Mouse (Mus musculus): Measurements from ENCODE around the gene Pinlyp. TPM values are rescaled to one million over a fixed set of nuclear protein-coding genes. Genes with fewer than 3 reads are reported as not detected.

Pinlyp gene
- total and polyA plus RNA-seq, 3 experiments = not detected

- no peaks in the 10 kb centered on the region for H3K36me3 ChIP-seq (ENCODE audit: control insufficient read depth, insufficient read depth, low read length)
Measured at GRCm38 (mm10) chr7:24555786-24556185, 9.9 kb upstream of the Pinlyp start.

DNA sequence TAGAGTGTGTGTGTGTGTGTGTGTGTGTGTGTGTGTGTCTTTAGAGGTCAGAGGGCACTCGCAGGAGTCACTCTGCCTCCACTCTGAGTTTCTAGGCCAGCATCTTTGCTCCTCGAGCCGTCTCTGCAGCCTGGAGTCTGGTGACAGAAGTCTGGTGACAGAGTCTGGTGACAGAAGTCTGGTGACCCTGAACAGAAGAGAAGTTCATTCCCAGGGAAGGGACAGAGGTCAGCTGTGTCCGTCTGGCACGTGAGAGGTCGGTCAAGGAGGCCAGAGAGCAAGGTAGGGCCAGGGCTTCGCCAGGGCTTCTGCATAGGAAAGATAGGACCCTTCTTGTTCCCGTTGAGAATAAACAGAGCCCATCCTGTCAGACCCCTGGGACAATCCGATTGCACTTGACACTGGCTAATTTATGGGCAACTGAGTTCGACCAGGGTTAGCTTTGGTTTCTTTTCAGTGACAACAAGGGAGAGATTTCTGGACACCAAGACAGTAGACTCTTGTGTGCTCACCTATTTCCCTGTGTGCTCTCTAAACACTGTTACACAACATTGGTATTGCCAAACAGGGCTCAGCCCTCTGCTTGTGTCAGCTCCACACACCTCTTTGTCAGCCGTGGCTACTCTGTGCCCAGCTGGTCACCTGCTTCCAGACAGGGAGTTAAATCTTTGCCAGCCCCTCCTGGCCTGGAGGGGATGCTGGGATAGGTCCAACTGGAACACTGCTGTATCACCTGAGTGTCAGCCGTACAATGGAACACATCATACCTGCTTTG is 6.3 kb upstream of the Pinlyp start:
- peak in 1 of 2 experiments; percentile 21 for DNase-seq
- H3K4me3 ChIP-seq = no peak overlapping the region
- peaks cover under 1% of the 10 kb centered on the region; the same call in 1 of the 2 replicates for H3K79me2 ChIP-seq (replicated peaks; ENCODE audit: control insufficient read depth, insufficient read depth, low read length)
- H3K4me1 ChIP-seq (ENCODE audit: control insufficient read depth, insufficient read depth, low read length) = no peaks in the 10 kb centered on the region
- 81% methylated on average over 12 of the region's 12 CpGs for WGBS
- H3K36me3 ChIP-seq (ENCODE audit: control insufficient read depth, insufficient read depth, low read length) = no peaks in the 10 kb centered on the region
- H3K9ac ChIP-seq (ENCODE audit: low read depth, low read length) = no peak overlapping the region
- TF ChIP-seq CTCF (IDR thresholded peaks at IDR 0.05) (no peak), POLR2A (IDR thresholded peaks at IDR 0.05; ENCODE audit: insufficient read depth, low read depth, low read length) (no peak), EP300 (IDR thresholded peaks at IDR 0.05; ENCODE audit: insufficient read depth, low read depth, low read length) (no peak)
- no peaks in the 10 kb centered on the region for H3K27me3 ChIP-seq (ENCODE audit: control insufficient read depth, insufficient read depth, low read length)
- no peak overlapping the region for H3K27ac ChIP-seq
- intact Hi-C loops (cut with DNase I) = no loop called here

More at GRCm38 (mm10) chr7:24555786-24556185, 9.9 kb upstream of the Pinlyp start:
- Histone ChIP-seq H3K4me1 (ENCODE audit: control insufficient read depth, insufficient read depth, low read length) (no peaks in the 10 kb centered on the region), H3K27ac (no peak overlapping the region), H3K9ac (ENCODE audit: low read depth, low read length) (no peak overlapping the region), H3K4me3 (no peak overlapping the region), H3K79me2 (replicated peaks; ENCODE audit: control insufficient read depth, insufficient read depth, low read length) (no peaks in the 10 kb centered on the region; the same call in 1 of the 2 replicates), H3K27me3 (ENCODE audit: control insufficient read depth, insufficient read depth, low read length) (no peaks in the 10 kb centered on the region)
- intact Hi-C loops (cut with DNase I) = no loop called here
- 94% methylated on average over 10 of the region's 10 CpGs for WGBS
- DNase-seq = no peak
- TF ChIP-seq EP300 (IDR thresholded peaks at IDR 0.05; ENCODE audit: insufficient read depth, low read depth, low read length) (no peak), POLR2A (IDR thresholded peaks at IDR 0.05; ENCODE audit: insufficient read depth, low read depth, low read length) (no peak), CTCF (IDR thresholded peaks at IDR 0.05) (no peak)

DNA sequence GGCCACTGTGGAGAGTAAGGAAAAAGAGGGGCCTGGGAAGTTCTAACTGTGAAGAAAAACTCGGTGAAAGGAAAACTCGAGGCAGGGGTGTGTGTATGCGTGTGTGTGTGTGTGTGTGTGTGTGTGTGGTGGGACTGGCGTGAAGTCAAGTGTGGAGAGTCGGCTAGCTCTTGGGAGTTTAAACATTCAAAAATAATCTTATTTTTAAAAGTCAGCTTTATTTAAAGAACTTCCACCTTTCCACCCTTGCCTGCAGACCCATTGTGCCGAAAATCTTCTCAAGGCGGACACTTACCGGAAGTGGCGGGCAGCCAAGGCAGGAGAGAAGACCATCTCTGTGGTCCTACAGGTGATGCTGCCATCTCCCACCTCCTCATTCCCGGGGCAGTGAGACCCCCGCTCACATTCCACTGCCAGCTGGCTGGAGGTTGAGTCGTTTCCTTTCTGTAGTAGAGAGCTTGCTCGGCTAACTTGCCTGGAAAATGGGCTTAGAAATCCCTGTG is 1.7 kb upstream of the Pinlyp start:
- Histone ChIP-seq H3K27ac (no peak overlapping the region; the same call in 1 of the 2 replicates), H3K4me3 (peak overlapping the region; percentile 80), H3K79me2 (replicated peaks; ENCODE audit: control insufficient read depth, insufficient read depth, low read length) (0 out of 2 replicates have a peak, but pooled peaks cover 1% of the 10 kb centered on the region), H3K36me3 (ENCODE audit: control insufficient read depth, insufficient read depth, low read length) (no peaks in the 10 kb centered on the region), H3K9ac (ENCODE audit: low read depth, low read length) (peak overlapping the region; percentile 93), H3K4me1 (ENCODE audit: control insufficient read depth, insufficient read depth, low read length) (no peaks in the 10 kb centered on the region), H3K27me3 (ENCODE audit: control insufficient read depth, insufficient read depth, low read length) (no peaks in the 10 kb centered on the region)
- no peak for DNase-seq
- WGBS = 14% methylated on average over 13 of the region's 13 CpGs
- TF ChIP-seq EP300 (IDR thresholded peaks at IDR 0.05; ENCODE audit: insufficient read depth, low read depth, low read length) = no peak
- no peak for TF ChIP-seq CTCF (IDR thresholded peaks at IDR 0.05)
- no peak for TF ChIP-seq POLR2A (IDR thresholded peaks at IDR 0.05; ENCODE audit: insufficient read depth, low read depth, low read length)
- intact Hi-C loops (cut with DNase I) = loop anchor here (1.0 to 5.0 kb wide), 2 partner anchors 17 to 230 kb away; partner anchors contain the start of genes Irgq and Zfp94

DNA sequence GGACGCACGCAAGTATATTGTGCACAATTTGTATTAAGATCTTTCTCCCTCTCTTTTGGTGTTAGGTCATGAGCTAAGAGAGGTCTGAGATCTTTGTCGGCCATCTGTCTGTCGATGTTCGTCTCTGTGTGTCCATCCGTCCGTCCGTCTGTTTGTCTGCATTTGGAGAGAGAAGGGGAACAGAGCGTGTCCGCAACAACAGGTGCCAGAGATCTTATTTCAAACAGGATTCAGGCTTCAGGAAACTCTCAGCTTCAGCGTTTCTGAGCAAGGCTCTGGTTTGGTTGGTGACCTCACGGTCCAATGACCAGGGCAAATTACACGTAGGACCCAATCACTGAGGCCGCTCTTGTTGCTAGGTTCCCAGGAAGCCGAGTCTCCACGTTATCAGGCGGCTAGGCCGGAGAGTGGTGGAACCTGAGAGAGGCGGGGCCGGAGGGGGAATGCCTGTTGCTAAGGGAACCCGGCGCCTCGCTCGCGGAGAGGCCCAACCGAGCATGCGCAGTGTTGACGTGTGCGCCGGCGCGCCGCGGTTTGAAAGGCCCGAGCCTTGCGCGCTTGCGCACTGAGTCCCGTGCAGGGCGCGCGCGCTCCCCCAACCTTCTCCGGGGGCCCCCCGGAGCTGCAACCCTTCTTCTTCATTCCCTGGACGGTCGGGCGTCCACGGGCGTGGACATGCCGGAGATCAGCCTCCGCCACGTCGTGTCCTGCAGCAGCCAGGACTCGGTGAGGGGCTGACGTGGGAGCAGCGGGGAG is 894 bp upstream of the Pinlyp start:
- under 1% methylated on average over 57 of the region's 57 CpGs for WGBS
- intact Hi-C loops (cut with DNase I) = loop anchor here (1.0 to 5.0 kb wide), 2 partner anchors 17 to 230 kb away; partner anchors contain the start of genes Irgq and Zfp94
- peak; percentile 98 to 100 for DNase-seq

DNA sequence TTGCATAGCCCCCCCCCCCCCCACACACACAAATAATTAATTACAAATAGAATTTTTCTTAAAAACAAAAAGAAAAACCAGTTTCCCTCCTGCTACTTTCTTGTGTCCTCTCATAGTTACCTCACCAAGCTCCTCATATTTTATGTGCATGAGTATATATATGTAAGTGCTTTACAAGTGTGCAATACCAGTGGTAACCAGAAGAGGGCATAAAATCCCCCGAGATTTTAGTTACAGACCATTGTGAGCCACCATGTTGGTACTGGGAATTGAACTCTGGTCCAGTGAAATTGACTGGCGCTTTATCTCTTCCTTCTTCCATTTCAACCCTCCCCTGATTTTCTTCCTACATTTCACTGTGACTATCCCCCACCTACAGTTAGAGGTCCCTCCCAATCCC is 1.4 kb downstream of the Pinlyp start:
- Histone ChIP-seq H3K27me3 (ENCODE audit: control insufficient read depth, insufficient read depth, low read length) (no peaks in the 10 kb centered on the region), H3K4me3 (no peak overlapping the region), H3K4me1 (ENCODE audit: control insufficient read depth, insufficient read depth, low read length) (no peaks in the 10 kb centered on the region), H3K27ac (no peak overlapping the region), H3K9ac (ENCODE audit: low read depth, low read length) (no peak overlapping the region), H3K79me2 (replicated peaks; ENCODE audit: control insufficient read depth, insufficient read depth, low read length) (0 out of 2 replicates have a peak, but pooled peaks cover 1% of the 10 kb centered on the region), H3K36me3 (ENCODE audit: control insufficient read depth, insufficient read depth, low read length) (no peaks in the 10 kb centered on the region)
- intact Hi-C loops (cut with DNase I) = no loop called here
- TF ChIP-seq POLR2A (IDR thresholded peaks at IDR 0.05; ENCODE audit: insufficient read depth, low read depth, low read length) = no peak
- peak; percentile 43 for TF ChIP-seq CTCF (IDR thresholded peaks at IDR 0.05)
- no peak for DNase-seq
- 85% methylated on average over 2 of the region's 2 CpGs for WGBS

More for the DNA sequence above, 894 bp upstream of the Pinlyp start:
- H3K36me3 ChIP-seq (ENCODE audit: control insufficient read depth, insufficient read depth, low read length) = no peaks in the 10 kb centered on the region
- H3K27me3 ChIP-seq (ENCODE audit: control insufficient read depth, insufficient read depth, low read length) = no peaks in the 10 kb centered on the region
- H3K79me2 ChIP-seq (replicated peaks; ENCODE audit: control insufficient read depth, insufficient read depth, low read length) = 0 out of 2 replicates have a peak, but pooled peaks cover 1% of the 10 kb centered on the region
- no peaks in the 10 kb centered on the region for H3K4me1 ChIP-seq (ENCODE audit: control insufficient read depth, insufficient read depth, low read length)
- peak overlapping the region; percentile 84 for H3K27ac ChIP-seq
- peak; percentile 60 for TF ChIP-seq POLR2A (IDR thresholded peaks at IDR 0.05; ENCODE audit: insufficient read depth, low read depth, low read length)
- TF ChIP-seq EP300 (IDR thresholded peaks at IDR 0.05; ENCODE audit: insufficient read depth, low read depth, low read length) = no peak
- TF ChIP-seq CTCF (IDR thresholded peaks at IDR 0.05) = no peak
- H3K4me3 ChIP-seq = peak overlapping the region; percentile 80
- H3K9ac ChIP-seq (ENCODE audit: low read depth, low read length) = peak overlapping the region; percentile 93

Data from heart, adult 2 months (tissue).